Mouse (Mus musculus) megakaryocyte, embryonic 14.5 days (primary cell): ENCODE results near the gene Pex11a. TPM values are rescaled to one million over a fixed set of nuclear protein-coding genes. Genes with fewer than 3 reads are reported as not detected.

Source experiments
- H3K27me3 ChIP-seq: replicated peaks from 2 replicates; pipeline ENCODE3; 2012; ENCODE audit warnings: inconsistent platforms
- H3K36me3 ChIP-seq: replicated peaks from 2 replicates; pipeline ENCODE3; 2012; ENCODE audit warnings: low read length, inconsistent platforms, mixed read lengths
- H3K4me1 ChIP-seq: 2 replicates; pipeline ENCODE4 v1.6.1; 2012; ENCODE audit warnings: inconsistent platforms
- H3K4me3 ChIP-seq: replicated peaks from 2 replicates; pipeline ENCODE3; 2012; ENCODE audit warnings: moderate library complexity, mild to moderate bottlenecking, inconsistent platforms
- H3K9me3 ChIP-seq: 2 replicates; pipeline ENCODE4 v1.6.1; 2012; ENCODE audit warnings: inconsistent platforms
- FLI1 ChIP-seq: IDR thresholded peaks from 2 replicates; pipeline ENCODE4 v1.6.1; 2012; ENCODE audit warnings: low read length, inconsistent platforms, mixed read lengths
- GATA1 ChIP-seq: IDR thresholded peaks from 3 replicates; pipeline ENCODE4 v1.6.1; 2012; ENCODE audit warnings: mixed read lengths, low read length, inconsistent platforms, borderline replicate concordance
- polyA plus RNA-seq: library from polyadenylated mRNA; stranded (reverse); fragments of >175 nt; gene quantifications from 2 replicates; pipeline ENCODE4 v1.2.3, GENCODE M21; 2012; ENCODE audit warnings: low replicate concordance; ENCODE audit not compliant: insufficient read depth

Gene Pex11a
- polyA plus RNA-seq, 1 experiment: 0.81 TPM

DNA sequence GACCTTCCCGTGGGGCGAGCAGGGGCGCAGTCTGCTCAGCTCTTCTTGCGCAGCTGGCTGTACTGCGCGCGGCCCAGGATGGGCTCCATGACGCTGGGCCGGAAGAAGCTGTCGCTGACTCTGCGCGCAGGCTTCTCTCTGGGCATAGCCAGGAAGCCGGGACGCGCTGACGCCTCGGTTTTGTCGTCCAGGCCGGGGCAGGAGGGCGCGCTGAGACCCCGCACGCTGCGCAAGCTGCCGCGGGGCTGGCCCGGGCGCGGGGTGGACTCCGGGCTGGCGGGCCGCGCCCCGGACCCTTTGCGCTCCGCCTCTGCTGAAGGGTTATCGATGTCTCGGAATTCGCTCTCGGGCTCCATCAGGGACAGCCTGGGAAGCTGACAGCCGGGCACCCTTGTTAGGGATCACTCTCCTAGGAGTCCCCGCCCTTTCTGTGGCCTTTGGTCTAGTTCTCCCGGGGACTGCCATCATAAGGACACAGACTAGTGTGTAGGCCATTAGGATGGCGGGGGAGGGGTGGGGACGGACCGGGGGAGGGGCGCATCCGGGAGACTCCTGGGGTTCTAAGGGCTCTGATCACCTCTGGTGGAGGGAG lies 21.4 kb downstream of the Pex11a start:
- Histone ChIP-seq H3K9me3 (peaks cover 5% of the 10 kb centered on the region; the same call in 1 of the 2 replicates), H3K4me3 (peak overlapping the region; percentile 92), H3K36me3 (no peaks in the 10 kb centered on the region), H3K4me1 (peaks cover 19% of the 10 kb centered on the region), H3K27me3 (peaks cover 74% of the 10 kb centered on the region)
- TF ChIP-seq FLI1: no peak
- no peak for TF ChIP-seq GATA1

DNA sequence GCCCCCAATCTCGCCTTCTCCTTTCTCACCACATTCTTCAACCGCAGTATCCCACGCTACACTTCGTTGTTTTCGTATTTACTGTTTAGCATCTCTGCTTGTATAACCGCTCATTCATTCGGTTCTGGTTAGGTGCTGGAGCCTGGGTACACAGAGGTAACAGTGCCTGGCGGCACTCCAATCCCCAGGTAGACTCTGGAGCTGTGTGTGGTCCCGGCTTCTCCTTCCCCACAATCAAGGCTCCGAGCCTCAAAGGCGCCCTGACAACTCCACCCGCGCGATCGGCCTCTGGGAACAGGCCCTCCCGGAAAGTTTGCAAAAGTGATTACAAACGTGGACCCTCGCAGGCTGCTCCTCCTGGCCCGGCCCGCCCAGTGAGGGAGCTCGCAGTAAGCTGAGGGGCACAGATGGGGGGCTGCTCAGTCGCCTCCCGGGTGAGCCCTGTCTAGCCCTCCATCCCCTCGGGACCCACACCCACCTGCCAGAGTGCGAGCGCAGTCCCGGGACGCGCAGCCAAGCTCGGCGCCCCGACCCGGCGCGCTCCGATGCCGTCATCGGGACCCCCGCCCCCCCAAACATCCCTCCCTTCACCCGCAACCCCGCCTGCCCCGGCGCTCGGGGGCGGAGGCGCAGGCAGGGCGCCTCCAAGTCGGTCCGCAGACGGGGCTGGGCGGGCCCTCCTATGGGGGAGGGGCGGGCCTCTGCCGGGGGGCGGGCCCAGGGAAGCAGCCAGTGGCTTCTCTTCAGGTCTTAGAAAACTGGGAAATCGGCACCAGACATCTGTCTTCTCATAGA lies 27.5 kb downstream of the Pex11a start, which contains the start of gene Kif7:
Gene Kif7 (minus strand): TSS at position 534 of the 795 bp plus-strand sequence.
- TF ChIP-seq GATA1 (no peak), FLI1 (no peak)
- Histone ChIP-seq H3K4me1 (peaks cover 23% of the 10 kb centered on the region), H3K27me3 (peaks cover 76% of the 10 kb centered on the region), H3K4me3 (peak within 1 kb of the TSS; percentile 93), H3K9me3 (peaks cover 5% of the 10 kb centered on the region; the same call in 1 of the 2 replicates), H3K36me3 (no peaks in the 10 kb centered on the region)

DNA sequence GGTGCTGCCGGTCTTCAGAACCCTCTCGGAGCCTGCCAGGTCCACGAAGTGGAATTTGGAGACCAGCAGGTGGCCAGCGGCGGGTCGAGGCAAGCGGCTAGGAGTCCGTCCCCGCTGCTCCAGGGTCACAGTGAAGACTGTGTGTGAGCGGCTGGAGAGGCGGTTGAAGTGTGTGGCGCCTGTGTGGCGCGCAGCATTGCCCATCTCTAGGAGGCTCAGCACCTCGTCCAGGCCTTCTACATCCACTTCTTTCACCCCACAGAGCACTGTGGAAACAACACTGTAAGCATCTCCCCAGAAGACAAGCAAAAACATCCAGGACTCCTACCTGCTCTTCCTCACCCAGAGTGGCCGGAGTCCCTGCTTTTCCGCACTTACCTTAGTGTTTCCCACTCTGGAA lies 32.1 kb downstream of the Pex11a start:
- H3K9me3 ChIP-seq: no peaks in the 10 kb centered on the region
- no peak overlapping the region for H3K4me3 ChIP-seq
- H3K4me1 ChIP-seq: peaks cover 20% of the 10 kb centered on the region
- H3K27me3 ChIP-seq: peaks cover 78% of the 10 kb centered on the region
- H3K36me3 ChIP-seq: no peaks in the 10 kb centered on the region
- no peak for TF ChIP-seq FLI1
- TF ChIP-seq GATA1: no peak

DNA sequence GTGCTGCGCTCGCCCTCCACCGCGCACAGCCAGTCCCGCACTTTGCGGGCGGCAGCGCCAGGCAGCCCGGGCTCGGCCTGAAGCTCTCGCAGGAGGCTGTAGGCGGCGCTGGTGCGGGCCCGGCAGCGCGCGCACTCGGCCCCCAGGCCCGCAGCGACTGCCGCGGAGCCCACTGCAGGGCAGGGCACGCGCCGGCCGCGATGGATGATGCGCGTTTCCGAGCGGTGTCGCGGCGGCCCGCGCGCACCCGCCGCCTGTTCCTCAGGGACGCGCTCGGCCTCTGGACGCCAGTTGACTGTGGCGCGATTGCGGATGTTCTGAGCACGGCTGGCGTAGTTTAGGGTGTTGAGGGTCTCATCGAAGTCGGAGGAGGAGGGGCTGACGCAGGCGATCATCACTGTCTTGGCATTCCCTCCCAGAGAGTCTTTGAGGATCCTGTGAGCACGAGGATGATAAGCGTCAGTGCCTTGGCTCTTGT lies 32.8 kb downstream of the Pex11a start:
- no peak for TF ChIP-seq FLI1
- TF ChIP-seq GATA1: no peak
- H3K9me3 ChIP-seq: no peaks in the 10 kb centered on the region
- no peaks in the 10 kb centered on the region for H3K36me3 ChIP-seq
- H3K27me3 ChIP-seq: peaks cover 75% of the 10 kb centered on the region
- peak overlapping the region; percentile 67 for H3K4me3 ChIP-seq
- H3K4me1 ChIP-seq: peaks cover 15% of the 10 kb centered on the region

DNA sequence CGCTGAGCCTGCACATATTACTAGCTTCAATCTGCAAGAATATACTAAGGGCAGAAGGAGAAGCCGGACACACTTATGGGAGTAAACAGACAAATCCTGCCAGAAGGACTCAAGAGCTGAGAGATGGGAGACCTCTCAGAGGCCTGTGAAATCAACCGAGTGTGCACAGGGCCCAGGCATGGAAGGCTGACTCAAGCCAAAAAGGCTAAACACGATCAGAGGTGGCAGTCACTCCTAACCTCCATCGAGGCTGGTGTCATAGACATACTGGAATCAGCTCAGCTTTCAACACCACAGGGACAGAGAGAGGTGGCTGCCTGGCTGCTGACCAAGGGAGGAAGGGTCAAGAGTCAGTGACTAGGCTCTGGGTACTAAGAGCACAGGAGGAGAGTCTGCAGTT lies 37.7 kb downstream of the Pex11a start:
- peaks cover 14% of the 10 kb centered on the region for H3K36me3 ChIP-seq
- H3K9me3 ChIP-seq: no peaks in the 10 kb centered on the region
- no peaks in the 10 kb centered on the region for H3K4me1 ChIP-seq
- TF ChIP-seq FLI1: no peak
- TF ChIP-seq GATA1: no peak
- H3K4me3 ChIP-seq: no peak overlapping the region
- H3K27me3 ChIP-seq: peaks cover 56% of the 10 kb centered on the region

DNA sequence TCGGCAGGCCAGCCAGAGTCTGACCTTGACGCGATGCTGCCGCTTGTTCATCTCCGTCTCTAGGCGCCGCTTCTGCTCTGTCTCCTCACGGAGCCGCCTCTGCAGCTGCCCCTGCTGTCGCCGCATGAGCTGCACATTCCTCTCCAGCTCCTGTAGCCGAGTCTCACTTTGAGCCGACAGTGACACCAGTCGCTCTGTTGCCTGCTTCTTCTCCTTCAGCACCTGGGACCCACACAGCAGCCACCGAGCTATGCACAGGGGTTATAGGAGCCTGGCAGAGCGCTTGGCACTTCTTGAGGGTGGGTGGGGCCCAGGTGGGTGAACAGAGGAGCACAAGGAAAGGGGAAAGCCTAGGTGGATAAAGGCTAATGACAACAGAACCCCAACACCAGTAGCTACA lies 40.2 kb downstream of the Pex11a start:
- no peaks in the 10 kb centered on the region for H3K9me3 ChIP-seq
- H3K4me1 ChIP-seq: no peaks in the 10 kb centered on the region
- TF ChIP-seq GATA1 (no peak), FLI1 (no peak)
- H3K27me3 ChIP-seq: peaks cover 33% of the 10 kb centered on the region
- peaks cover 39% of the 10 kb centered on the region for H3K36me3 ChIP-seq
- no peak overlapping the region for H3K4me3 ChIP-seq

DNA sequence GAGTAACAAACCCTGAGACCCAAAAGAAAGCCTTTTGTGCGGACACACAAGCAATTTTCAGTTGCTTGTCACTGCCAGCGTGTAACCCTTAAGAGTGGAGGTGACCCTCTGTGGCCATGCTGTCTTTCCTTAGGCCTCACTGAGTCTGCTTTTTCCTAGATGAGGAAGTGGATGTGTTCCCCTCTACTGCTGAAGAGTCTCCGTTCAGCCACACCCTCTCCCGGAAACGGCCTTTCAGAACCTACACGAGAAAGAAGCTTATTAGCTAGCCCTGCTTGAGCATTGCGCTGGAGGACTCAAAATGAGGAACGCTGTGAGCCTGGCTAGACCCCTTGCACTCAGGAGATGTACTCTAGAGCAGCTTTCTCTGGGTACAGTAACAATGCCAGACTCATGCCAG lies 46.4 kb downstream of the Pex11a start:
- H3K4me3 ChIP-seq: no peak overlapping the region
- TF ChIP-seq FLI1 (no peak), GATA1 (no peak)
- H3K4me1 ChIP-seq: no peaks in the 10 kb centered on the region
- H3K9me3 ChIP-seq: no peaks in the 10 kb centered on the region
- peaks cover 95% of the 10 kb centered on the region for H3K36me3 ChIP-seq
- no peaks in the 10 kb centered on the region for H3K27me3 ChIP-seq

Other genes with a start within 250 kb of the Pex11a start
- gene Rhcg, start 125.5 kb downstream of the Pex11a start, polyA plus RNA-seq: not detected in 2 replicates
- gene Ticrr, start 82.9 kb downstream of the Pex11a start, polyA plus RNA-seq: 1.9 and 4.4 TPM in 2 replicates
- 1.4 TPM in 1 of 2 replicates, not detected in the other for gene Kif7, start 27.4 kb downstream of the Pex11a start, polyA plus RNA-seq
- gene Plin1, start 10.2 kb downstream of the Pex11a start, polyA plus RNA-seq: 1.7 TPM in 1 of 2 replicates, not detected in the other
- gene Wdr93, start within 50 bp of the Pex11a start, polyA plus RNA-seq: not detected in 2 replicates
- gene Mesp1, start 50.7 kb upstream of the Pex11a start, polyA plus RNA-seq: not detected in 2 replicates
- not detected in 2 replicates for gene Mesp2, start 67.6 kb upstream of the Pex11a start, polyA plus RNA-seq
- gene Anpep, start 117.9 kb upstream of the Pex11a start, polyA plus RNA-seq: 3.1 and 11.4 TPM in 2 replicates
- 5.0 and 7.9 TPM in 2 replicates for gene Ap3s2, start 177.5 kb upstream of the Pex11a start, polyA plus RNA-seq
- 0.74 and 1.5 TPM in 2 replicates for gene Arpin, start 192.2 kb upstream of the Pex11a start, polyA plus RNA-seq